Mouse (Mus musculus): ENCODE measurements around the gene Tmem28. TPM values are rescaled to one million over a fixed set of nuclear protein-coding genes. Genes with fewer than 3 reads are reported as not detected.
A peak's percentile ranks its signal among the peaks of the same experiment; 100 is the strongest.

Tmem28 gene
- not detected in 2 replicates for total RNA-seq (2012; rRNA removed)
- not detected in 2 replicates for total RNA-seq (2014; rRNA removed)
- not detected in 2 replicates for polyA plus RNA-seq (2012; ENCODE audit: insufficient read length, low read depth)

DNA sequence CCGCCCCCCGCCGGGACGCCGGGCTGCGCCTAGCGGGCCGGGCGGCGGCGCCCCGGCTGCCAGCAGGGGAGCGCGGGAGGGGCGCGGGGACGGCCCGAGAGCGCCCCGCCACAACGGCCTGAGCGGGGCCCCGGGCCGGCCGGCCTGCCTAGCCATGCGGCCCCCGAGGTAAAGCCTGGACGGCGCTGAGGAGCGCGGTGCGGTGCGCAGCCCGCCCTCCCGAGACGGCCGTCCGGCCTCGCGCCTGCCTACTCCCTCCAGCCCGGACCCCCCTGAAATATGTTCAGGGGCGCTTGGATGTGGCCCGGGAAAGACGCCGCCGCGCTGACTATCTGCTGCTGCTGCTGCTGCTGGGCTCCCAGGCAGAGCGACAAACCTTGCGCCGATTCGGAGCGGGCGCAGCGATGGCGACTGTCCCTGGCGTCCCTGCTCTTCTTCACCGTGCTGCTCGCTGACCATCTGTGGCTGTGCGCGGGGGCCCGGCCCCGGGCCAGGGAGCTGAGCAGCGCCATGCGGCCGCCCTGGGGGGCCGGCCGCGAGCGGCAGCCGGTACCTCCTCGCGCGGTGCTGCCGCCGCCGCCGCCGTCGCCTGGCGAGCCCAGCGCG, at the start of gene Tmem28:
Tmem28 (plus strand) TSS at position 232 of the 606 bp plus-strand sequence.
- Histone ChIP-seq H3K27ac (ENCODE audit: insufficient read depth, low read depth) (no peak within 1 kb of the TSS), H3K4me3 (replicated peaks in 1 of 3; ENCODE audit: low read depth in 2 of 3, low read length in 2 of 3, poor library complexity in 1 of 3) (no peak within 1 kb of the TSS), H3K9me3 (replicated peaks; ENCODE audit: low read length) (peaks cover 4% of the 10 kb centered on the region), H3K4me1 (ENCODE audit: control insufficient read depth in 1 of 2, insufficient read depth in 2 of 2) (no peaks in the 10 kb centered on the region), H3K27me3 (replicated peaks) (no peaks in the 10 kb centered on the region), H3K79me2 (replicated peaks; ENCODE audit: control insufficient read depth, extremely low read depth, insufficient read depth, poor library complexity, severe bottlenecking) (no peaks in the 10 kb centered on the region), H3K9ac (ENCODE audit: insufficient read depth, low read depth) (no peak within 1 kb of the TSS), H3K4me2 (ENCODE audit: insufficient read depth, low read depth, poor library complexity, severe bottlenecking) (no peak within 1 kb of the TSS), H3K36me3 (replicated peaks in 1 of 2; ENCODE audit: control insufficient read depth in 1 of 2, insufficient read depth in 1 of 2, low read length in 1 of 2) (no peaks in the 10 kb centered on the region)
- no peak for TF ChIP-seq CHD2 (IDR thresholded peaks at IDR 0.05; ENCODE audit: low read length)
- no peak for TF ChIP-seq POLR2AphosphoS2 (IDR thresholded peaks at IDR 0.05; ENCODE audit: low read depth, low read length)
- no peak for TF ChIP-seq EP300 (IDR thresholded peaks at IDR 0.05; ENCODE audit: low read length)
- TF ChIP-seq USF2 (conservative IDR thresholded peaks at IDR 0.05; ENCODE audit: low read depth, low read length) = no peak
- no peak for TF ChIP-seq NRF1 (IDR thresholded peaks at IDR 0.05; ENCODE audit: low read depth, low read length)
- TF ChIP-seq ZKSCAN1 (IDR thresholded peaks at IDR 0.05; ENCODE audit: borderline replicate concordance, low read depth, low read length) = no peak
- no peak for TF ChIP-seq RCOR1 (conservative IDR thresholded peaks at IDR 0.05; ENCODE audit: low read depth, low read length)
- no peak for TF ChIP-seq GABPA (IDR thresholded peaks at IDR 0.05; ENCODE audit: insufficient replicate concordance, low read depth, low read length)
- no peak for DNase-seq (ENCODE audit: extremely low read depth)
- dilution Hi-C loops (cut with MboI; ENCODE audit: extremely low pct_ligation_motif_present, extremely low pct_unique_long_range_greater_than_20kb, low sequenced_read_pairs) (no loop called here), in situ Hi-C loops (cut with MboI; ENCODE audit: low pct_ligation_motif_present, low pct_unique_long_range_greater_than_20kb, low sequenced_read_pairs) (no loop called here)

DNA sequence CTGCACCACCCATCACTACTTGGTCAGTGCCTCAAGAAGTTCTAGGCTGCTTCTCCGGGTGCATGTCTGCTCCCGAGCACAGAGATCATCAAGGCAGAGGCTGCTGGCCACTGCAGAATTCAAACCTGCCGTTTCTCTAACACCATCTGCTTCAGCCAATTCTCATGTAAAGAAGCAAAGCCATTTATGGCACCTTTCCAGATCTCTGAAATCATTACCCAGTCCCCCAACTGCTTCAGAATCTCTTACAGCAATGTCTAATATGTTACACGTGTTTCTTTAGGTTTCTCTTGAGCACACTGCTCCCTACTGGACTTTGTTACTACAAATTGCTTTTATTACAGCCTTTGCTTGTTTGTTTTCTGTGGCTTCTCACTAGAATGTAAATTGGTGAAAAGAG, 40.5 kb upstream of the Tmem28 start:
- no peak overlapping the region for H3K4me2 ChIP-seq (ENCODE audit: insufficient read depth, low read depth, poor library complexity, severe bottlenecking)
- no peaks in the 10 kb centered on the region for H3K27me3 ChIP-seq (replicated peaks)
- no peak for DNase-seq (ENCODE audit: extremely low read depth)
- H3K79me2 ChIP-seq (replicated peaks; ENCODE audit: control insufficient read depth, extremely low read depth, insufficient read depth, poor library complexity, severe bottlenecking) = no peaks in the 10 kb centered on the region
- H3K4me1 ChIP-seq (ENCODE audit: control insufficient read depth in 1 of 2, insufficient read depth in 2 of 2) = no peaks in the 10 kb centered on the region
- in situ Hi-C loops (cut with MboI; ENCODE audit: low pct_ligation_motif_present, low pct_unique_long_range_greater_than_20kb, low sequenced_read_pairs) = no loop called here
- dilution Hi-C loops (cut with MboI; ENCODE audit: extremely low pct_ligation_motif_present, extremely low pct_unique_long_range_greater_than_20kb, low sequenced_read_pairs) = no loop called here
- H3K36me3 ChIP-seq (replicated peaks in 1 of 2; ENCODE audit: control insufficient read depth in 1 of 2, insufficient read depth in 1 of 2, low read length in 1 of 2) = no peaks in the 10 kb centered on the region
- H3K9me3 ChIP-seq (replicated peaks; ENCODE audit: low read length) = no peaks in the 10 kb centered on the region
- H3K4me3 ChIP-seq (replicated peaks in 1 of 3; ENCODE audit: low read depth in 2 of 3, low read length in 2 of 3, poor library complexity in 1 of 3) = no peak overlapping the region
- H3K27ac ChIP-seq (ENCODE audit: insufficient read depth, low read depth) = no peak overlapping the region
- no peak for TF ChIP-seq TBP (conservative IDR thresholded peaks at IDR 0.05; ENCODE audit: low read depth, low read length)
- no peak for TF ChIP-seq PAX5 (IDR thresholded peaks at IDR 0.05; ENCODE audit: low read length)
- TF ChIP-seq USF2 (conservative IDR thresholded peaks at IDR 0.05; ENCODE audit: low read depth, low read length) = no peak
- TF ChIP-seq MAX (IDR thresholded peaks at IDR 0.05; ENCODE audit: low read length) = no peak
- TF ChIP-seq RAD21 (IDR thresholded peaks at IDR 0.05; ENCODE audit: low read depth, low read length) = no peak
- H3K9ac ChIP-seq (ENCODE audit: insufficient read depth, low read depth) = no peak overlapping the region

DNA sequence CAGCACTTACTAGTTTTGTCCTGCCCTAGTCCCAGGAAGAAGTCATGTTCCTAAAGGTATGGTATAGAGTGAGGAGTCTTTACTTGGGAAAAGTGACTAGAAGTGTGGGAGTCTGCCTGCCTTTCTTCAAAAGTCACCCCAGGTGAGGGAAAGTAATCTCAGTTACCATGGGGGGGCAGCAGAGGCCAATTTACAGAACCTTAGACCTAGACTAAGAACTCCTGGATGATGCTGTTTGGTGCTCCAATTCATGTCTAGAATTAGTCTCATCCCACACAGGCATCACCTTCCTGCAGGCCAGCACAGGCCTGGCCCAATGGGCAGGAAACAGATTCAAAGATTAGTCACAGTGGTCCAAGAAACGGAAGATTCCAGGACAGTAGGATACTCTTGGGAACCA, 12.4 kb upstream of the Tmem28 start:
- dilution Hi-C loops (cut with MboI; ENCODE audit: extremely low pct_ligation_motif_present, extremely low pct_unique_long_range_greater_than_20kb, low sequenced_read_pairs) (no loop called here), in situ Hi-C loops (cut with MboI; ENCODE audit: low pct_ligation_motif_present, low pct_unique_long_range_greater_than_20kb, low sequenced_read_pairs) (no loop called here)
- Histone ChIP-seq H3K27me3 (replicated peaks) (no peaks in the 10 kb centered on the region), H3K4me3 (replicated peaks in 1 of 3; ENCODE audit: low read depth in 2 of 3, low read length in 2 of 3, poor library complexity in 1 of 3) (no peak overlapping the region), H3K36me3 (replicated peaks in 1 of 2; ENCODE audit: control insufficient read depth in 1 of 2, insufficient read depth in 1 of 2, low read length in 1 of 2) (no peaks in the 10 kb centered on the region), H3K4me2 (ENCODE audit: insufficient read depth, low read depth, poor library complexity, severe bottlenecking) (no peak overlapping the region), H3K4me1 (ENCODE audit: control insufficient read depth in 1 of 2, insufficient read depth in 2 of 2) (no peaks in the 10 kb centered on the region), H3K9me3 (replicated peaks; ENCODE audit: low read length) (no peaks in the 10 kb centered on the region), H3K27ac (ENCODE audit: insufficient read depth, low read depth) (no peak overlapping the region), H3K9ac (ENCODE audit: insufficient read depth, low read depth) (no peak overlapping the region), H3K79me2 (replicated peaks; ENCODE audit: control insufficient read depth, extremely low read depth, insufficient read depth, poor library complexity, severe bottlenecking) (no peaks in the 10 kb centered on the region)
- peak; percentile 12 for DNase-seq (ENCODE audit: extremely low read depth)
- no peak for TF ChIP-seq ETS1 (conservative IDR thresholded peaks at IDR 0.05; ENCODE audit: low read depth, low read length)
- TF ChIP-seq SMC3 (IDR thresholded peaks at IDR 0.05; ENCODE audit: low read depth, low read length) = peak; percentile 37; the same call in 1 of the 2 replicates
- no peak for TF ChIP-seq MAX (IDR thresholded peaks at IDR 0.05; ENCODE audit: low read length)
- no peak for TF ChIP-seq MYC (IDR thresholded peaks at IDR 0.05; ENCODE audit: low read depth, low read length)
- peak; percentile 55 for TF ChIP-seq RAD21 (IDR thresholded peaks at IDR 0.05; ENCODE audit: low read depth, low read length)
- no peak for TF ChIP-seq PAX5 (IDR thresholded peaks at IDR 0.05; ENCODE audit: low read length)
- TF ChIP-seq CTCF (conservative IDR thresholded peaks at IDR 0.05 in 1 of 2, IDR thresholded peaks at IDR 0.05 in 1 of 2; ENCODE audit: low read depth in 2 of 2, low read length in 2 of 2) = peak in 1 of 2 experiments; percentile 58; a peak in 2 of 4 replicates
